Mouse (Mus musculus): Measurements from ENCODE around the gene Cyp2c23.

DNA sequence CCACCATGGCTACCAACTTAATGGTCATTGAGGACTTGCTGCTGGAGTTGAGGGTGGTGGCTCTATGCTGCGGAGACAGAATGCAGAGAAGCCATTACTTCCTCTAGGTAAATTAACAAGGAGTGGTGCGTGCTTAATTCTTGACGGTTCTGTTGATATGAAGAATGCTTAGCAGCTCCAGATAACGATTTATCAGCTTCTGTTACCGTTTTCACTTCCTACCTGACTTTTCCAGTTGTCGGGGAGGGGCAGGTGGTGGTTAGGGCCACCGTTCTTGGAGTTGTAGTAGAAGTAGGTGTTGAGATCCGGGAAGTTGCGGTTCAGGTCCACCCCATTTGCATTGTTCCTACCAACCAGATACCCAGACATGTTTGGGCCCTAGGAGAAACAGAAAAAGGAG lies 55.3 kb downstream of the Cyp2c23 start:
- TF ChIP-seq CTCF (IDR thresholded peaks at IDR 0.05; ENCODE audit: control insufficient read depth, insufficient read depth, low read length): no peak
- TF ChIP-seq POLR2A (IDR thresholded peaks at IDR 0.05; ENCODE audit: borderline replicate concordance, control insufficient read depth, low read depth, low read length): no peak
